Mouse (Mus musculus) CH12.LX (cell line): Measurements from ENCODE around the gene Pms2.

Experiments
- CTCF ChIP-seq, 2 experiments: IDR thresholded peaks in 1 of 2; conservative IDR thresholded peaks in 1 of 2; 2 replicates each; pipeline ENCODE4 v1.5.1; 2011 to 2012; ENCODE audit warnings: low read depth in 2 of 2, low read length in 2 of 2, improper control_type of control experiment in 1 of 2, inconsistent platforms in 1 of 2, mild to moderate bottlenecking in 1 of 2, moderate library complexity in 1 of 2
- GABPA ChIP-seq: IDR thresholded peaks from 2 replicates; pipeline ENCODE4 v1.6.1; 2012; ENCODE audit warnings: low read depth, low read length, improper control_type of control experiment, inconsistent platforms; ENCODE audit not compliant: insufficient replicate concordance
- KAT2A ChIP-seq: IDR thresholded peaks from 2 replicates; pipeline ENCODE4 v1.6.1; 2012; ENCODE audit warnings: low read length, improper control_type of control experiment, inconsistent platforms; ENCODE audit not compliant: insufficient replicate concordance
- MAX ChIP-seq: IDR thresholded peaks from 2 replicates; pipeline ENCODE4 v1.6.1; 2011; ENCODE audit warnings: low read length, improper control_type of control experiment
- POLR2A ChIP-seq: IDR thresholded peaks from 2 replicates; pipeline ENCODE4 v1.6.1; 2011; ENCODE audit warnings: low read depth, mild to moderate bottlenecking, improper control_type of control experiment, low read length
- SMC3 ChIP-seq: IDR thresholded peaks from 2 replicates; pipeline ENCODE4 v1.6.1; 2011; ENCODE audit warnings: low read depth, low read length, improper control_type of control experiment
- TBP ChIP-seq: conservative IDR thresholded peaks from 2 replicates; pipeline ENCODE4 v1.6.1; 2011; ENCODE audit warnings: low read depth, low read length, improper control_type of control experiment

DNA sequence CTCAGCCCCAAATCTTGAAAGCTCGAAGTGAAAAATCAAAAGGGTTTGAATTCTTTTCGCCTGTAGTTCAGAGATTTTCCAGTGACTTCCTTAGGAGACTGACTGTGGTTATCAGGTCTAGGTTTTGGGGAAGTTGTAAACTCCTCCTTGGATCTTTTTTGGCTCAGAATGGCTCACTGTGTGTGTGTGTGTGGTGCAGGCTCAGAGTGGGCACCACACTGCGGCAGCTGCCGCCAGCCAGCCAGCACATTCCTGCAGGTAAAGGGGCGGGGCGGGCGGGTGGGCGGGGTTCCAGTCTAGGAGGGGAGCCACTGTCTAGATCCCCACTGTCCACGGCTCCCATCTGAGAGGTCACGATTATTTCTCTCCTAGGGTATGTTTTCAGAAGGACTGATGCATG lies 31.8 kb downstream of the Pms2 start:
- TF ChIP-seq TBP (no peak), MAX (no peak), GABPA (no peak), CTCF (conservative IDR thresholded peaks at IDR 0.05 in 1 of 2, IDR thresholded peaks at IDR 0.05 in 1 of 2; ENCODE audit: low read depth in 2 of 2, low read length in 2 of 2) (no peak), KAT2A (no peak), POLR2A (no peak), SMC3 (no peak)
